Mouse (Mus musculus): ENCODE results near the gene Slc24a4.

The Slc24a4 gene

DNA sequence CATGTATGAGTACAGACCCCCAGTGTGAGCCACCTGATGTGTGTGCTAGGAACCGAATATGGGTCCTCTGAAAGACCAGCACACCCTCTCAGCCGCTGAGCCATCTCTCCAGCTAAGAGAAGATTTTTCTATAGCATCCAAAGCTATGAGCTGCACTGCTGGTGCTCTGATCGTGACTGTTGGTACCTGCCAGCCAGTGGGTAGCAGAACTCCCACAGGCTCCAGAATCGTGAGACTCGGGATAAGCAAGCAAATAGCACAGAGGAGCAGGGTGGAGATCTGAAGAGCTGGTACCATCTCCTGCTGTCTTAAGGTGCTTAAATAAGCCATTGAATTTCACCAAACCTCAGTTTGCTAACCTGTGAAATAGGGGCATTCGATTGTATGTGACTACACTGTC is 119.6 kb downstream of the Slc24a4 start:
- in situ Hi-C loops (cut with MboI, MseI): no loop called here

DNA sequence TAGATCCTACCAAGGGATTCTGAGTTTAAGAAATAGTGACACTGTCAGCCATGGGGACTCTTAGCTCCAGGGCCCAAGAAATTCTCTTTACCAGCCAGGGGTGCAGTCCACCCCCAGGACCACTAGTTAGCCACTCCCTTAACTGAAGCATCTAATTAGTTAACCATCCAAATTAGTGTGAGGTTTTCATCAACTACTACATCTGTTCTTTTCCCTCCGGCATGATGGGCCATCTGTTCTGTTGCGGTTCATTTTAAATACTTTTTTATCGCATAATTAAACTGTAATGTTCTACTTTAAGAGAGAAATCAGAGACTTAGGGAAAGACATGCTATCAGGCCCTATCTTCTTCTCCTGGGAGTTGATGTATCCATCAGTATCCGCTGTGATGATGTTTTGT is 121.8 kb downstream of the Slc24a4 start:
- in situ Hi-C loops (cut with MboI, MseI): no loop called here

DNA sequence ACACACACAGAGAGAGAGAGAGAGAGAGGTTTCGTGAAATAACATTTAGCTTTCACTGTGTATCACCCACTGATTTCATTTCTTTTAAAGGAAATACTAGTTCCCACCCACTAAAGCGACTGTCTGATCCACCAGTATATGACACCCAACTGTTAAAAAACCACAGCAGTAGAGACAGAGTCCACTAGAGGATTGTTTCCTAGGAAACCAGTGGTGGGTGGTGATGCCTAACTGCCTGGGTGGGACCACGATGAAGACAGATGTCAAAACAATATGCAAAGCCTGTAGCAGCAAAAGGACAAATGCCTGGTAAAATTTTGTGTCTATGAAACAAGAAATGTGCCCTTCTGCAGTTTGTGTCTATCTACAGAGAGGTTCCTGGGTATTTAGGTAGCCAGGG is 122.5 kb downstream of the Slc24a4 start:
- in situ Hi-C loops (cut with MboI, MseI): no loop called here

DNA sequence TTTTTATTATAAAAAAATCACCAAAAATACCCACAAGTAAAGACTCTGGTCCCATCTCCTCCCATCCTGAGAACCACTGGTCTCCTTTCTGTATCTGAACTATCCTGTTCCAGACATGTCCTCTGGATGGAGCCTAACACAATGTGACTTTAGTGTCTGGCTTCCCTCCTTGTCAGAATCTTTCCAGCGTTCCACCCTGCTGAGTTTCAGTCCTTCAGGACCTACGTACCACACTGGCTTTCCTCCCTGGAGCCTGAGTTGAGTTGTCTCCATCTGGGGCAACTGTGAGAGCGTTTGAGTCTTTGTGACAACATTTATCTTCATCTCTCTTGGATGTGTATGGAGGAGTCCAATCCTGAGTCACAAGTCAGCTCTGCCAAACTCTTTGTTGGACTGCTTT is 123.5 kb downstream of the Slc24a4 start:
- in situ Hi-C loops (cut with MboI, MseI): no loop called here

DNA sequence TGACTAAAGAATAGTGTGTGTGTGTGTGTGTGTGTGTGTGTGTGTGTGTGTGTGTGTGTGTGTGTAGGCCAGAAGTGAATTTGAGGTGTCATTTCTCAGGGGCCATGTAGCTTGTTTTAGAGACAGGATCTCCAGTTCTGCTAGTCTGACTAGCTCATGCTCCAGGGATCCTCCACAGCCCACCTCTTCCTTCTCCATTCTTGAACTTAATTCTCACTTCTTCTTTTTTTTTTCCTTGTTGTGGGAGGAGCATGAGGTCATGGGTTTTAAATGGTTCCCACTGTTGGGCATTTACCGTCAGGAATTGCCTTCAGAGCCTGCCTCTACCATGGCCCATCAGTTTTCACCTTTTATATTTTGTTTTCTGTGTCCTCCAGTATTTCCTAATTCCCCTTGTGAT is 124.0 kb downstream of the Slc24a4 start:
- in situ Hi-C loops (cut with MboI, MseI): no loop called here

DNA sequence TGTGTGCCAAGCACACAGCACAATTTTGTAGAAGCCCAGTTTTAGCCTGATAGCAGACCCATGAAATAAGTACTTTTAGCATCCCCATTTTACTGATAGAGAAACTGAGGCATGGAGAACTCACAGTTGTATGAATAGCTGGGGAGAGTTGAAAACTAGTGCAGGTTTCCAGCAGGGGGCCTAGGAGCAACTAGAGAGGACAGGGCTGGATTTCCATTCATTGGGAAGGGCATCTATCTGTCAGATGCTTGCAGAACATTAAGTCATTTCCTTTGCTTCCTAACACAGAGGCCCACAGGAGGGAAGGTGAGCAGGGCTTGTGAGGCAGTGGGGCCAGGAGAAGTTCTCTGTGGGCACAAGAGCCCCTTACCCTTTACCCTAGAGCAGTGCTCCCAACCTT is 126.5 kb downstream of the Slc24a4 start:
- in situ Hi-C loops (cut with MboI, MseI): no loop called here

DNA sequence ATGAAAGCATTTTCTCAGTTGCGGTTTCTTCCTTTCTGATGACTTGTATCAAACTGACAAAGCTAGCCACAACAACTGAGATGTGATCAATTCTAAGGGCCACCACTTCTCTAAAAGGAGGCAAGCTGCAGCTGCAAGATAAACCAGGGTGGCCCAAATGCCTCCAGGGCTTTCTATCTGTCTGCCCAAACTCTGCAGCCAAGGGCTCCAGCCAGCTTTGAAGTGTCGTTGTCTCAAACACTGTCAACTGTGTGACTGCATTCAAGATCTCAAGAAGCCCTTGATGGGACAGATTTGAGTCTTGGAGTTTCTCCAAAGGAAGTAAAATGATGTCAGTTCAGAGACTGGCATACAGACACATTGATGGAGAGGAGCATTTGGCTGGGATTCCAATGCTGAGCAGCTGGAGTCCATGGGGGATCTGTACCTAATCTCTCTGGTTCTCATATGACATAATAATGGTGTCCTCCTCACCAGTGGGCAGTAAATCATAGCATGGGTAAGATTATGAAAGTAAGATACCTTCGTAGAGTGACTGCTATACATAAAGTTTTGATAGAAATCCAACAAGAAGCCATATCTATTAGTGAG is 130.1 kb downstream of the Slc24a4 start:
- in situ Hi-C loops (cut with MboI, MseI): no loop called here

DNA sequence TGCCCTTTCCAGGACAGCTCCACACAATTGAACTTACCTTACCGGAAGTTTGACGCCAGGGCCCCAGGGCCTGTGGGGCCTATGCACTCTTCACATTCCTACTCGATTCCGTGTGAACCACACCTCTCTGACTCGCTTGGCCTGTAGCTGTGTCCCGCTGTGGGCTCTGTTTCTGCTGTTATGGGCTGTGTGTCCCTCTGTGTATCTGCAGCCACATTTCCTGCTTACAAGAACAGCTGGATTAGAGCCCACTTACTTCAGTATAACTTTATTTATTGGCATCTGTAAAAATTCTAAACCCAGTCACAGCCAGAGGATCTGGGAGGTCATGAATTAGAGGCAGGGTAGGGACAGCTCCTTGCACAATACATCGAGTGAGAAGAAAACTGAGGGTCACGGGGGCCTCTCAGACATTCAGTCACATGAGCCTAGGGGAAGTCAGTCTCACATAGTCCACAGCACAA is 133.4 kb downstream of the Slc24a4 start:
- in situ Hi-C loops (cut with MboI, MseI): no loop called here

DNA sequence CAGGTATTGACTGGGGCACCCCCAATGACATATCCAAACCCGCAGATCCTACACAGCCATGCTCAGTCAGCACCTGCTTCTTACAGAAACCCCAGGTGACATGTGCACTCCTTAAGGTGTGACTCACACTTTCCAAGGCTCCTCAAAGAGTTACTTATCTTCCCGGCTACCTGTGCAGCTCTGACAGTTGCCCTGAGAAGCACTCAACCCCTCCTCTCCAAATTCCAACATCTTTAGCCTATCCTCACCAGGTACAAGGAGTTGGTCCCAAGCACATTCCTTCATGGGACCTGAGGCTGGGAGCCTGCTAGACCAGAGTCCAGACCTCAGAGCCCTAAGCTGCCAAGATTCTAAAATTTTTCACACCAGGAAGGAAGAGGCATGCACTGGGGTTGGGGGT is 134.3 kb downstream of the Slc24a4 start:
- in situ Hi-C loops (cut with MboI, MseI): no loop called here

DNA sequence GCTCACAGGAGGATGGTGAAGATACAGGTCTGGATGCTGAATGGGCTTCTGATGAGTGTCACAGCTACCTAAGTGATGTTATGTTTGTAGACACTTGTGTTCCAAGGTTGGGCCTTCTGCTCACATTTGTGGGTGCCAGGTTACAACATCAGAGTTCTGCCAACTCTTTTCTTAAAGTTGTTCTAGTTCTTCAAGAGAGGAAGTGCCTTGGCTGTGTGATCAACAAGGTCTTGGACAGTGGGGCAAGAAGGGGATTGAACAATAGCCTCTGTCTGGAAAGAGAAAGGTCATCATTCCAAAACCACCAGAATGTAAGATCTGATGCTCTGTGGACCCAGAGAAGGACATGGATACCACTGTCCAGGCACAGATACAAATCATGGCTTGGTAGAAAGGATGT is 134.7 kb downstream of the Slc24a4 start:
- in situ Hi-C loops (cut with MboI, MseI): no loop called here

DNA sequence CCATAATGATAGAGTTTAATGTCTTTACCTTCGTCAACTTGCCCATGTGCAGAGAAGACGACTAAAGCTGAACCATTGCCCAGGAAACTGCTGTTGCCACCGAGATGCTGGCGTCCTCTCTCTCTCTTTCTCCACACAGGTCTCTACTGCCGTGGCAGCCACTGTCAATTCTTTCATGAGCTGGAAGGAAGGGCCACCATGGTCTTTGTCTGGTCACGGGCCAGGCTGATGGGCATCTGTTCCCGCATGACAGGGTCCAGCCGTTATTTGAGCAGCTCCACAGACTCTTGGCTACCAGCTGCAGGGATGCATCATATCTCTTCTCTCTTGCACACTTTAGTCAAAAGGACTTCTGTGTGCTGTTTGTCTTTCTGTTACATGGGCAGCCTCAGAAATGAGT is 137.9 kb downstream of the Slc24a4 start:
- in situ Hi-C loops (cut with MboI, MseI): no loop called here

DNA sequence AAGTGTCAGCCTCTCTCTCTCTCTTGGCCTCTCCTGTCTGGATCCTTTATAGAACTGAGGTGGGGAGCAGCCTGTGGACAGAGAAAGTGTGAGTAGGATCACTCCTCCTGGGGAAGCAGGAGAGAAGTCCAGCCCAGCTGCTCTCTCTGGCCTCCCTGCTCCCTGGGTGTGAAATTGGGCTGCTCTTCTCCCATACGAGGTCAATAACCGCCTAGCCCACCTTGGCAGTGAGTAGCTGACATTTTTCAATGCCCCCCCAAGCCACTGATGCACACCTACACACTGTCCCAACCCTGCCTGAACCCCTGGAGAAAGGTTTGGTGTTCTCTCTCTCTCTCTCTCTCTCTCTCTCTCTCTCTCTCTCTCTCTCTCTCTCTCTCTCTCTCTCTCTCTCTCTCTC is 140.6 kb downstream of the Slc24a4 start:
- in situ Hi-C loops (cut with MboI, MseI): no loop called here

DNA sequence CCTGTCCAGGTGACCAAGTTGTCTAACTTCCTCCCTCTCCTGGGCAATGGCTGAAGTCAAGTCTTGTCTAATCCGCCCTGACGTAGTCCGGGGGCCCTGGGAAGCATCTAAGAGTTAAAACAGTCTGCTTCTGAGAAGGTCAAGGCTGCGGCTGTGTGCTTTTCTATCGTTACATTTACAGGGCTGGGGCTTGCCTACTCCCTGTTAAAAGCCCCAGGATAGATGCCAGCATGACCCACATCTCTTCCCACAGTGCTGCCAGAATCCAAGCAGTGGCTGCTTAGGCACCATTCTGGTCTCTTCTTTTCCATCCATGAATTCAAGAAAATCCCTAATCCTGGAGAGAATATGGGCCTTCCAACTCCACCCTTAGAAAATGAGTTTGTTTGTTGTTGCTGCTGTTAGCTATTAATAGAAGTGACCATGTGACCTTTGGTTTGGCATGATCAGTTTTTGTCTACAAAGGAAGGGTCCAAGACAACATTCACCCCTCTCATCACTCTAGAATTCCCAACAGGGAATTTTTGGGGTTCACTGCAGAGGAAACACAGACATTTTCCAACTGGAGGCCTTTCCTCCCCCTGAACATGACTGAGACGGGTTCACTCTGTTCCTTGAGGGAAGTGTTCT is 142.4 kb downstream of the Slc24a4 start:
- in situ Hi-C loops (cut with MboI, MseI): no loop called here

DNA sequence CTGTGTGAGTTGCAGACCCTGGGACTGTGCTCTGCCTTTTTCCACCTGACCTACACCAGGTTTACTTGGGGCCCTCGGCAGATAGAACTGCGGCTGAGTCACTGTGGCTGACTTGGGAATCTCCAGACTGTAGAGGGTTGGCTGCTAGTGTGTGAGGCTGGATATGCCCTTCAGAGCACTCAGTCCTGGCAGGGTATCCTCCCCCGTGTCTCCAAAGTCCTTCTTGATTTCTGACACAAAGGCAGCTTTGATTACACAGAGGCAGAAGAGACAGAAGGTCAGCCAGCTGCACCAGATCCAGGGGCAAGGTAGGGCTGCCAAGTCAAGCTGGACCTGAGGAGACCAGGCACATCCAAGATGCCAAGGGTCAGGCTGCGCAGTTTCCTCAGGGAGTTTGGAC is 142.9 kb downstream of the Slc24a4 start:
- in situ Hi-C loops (cut with MboI, MseI): no loop called here

DNA sequence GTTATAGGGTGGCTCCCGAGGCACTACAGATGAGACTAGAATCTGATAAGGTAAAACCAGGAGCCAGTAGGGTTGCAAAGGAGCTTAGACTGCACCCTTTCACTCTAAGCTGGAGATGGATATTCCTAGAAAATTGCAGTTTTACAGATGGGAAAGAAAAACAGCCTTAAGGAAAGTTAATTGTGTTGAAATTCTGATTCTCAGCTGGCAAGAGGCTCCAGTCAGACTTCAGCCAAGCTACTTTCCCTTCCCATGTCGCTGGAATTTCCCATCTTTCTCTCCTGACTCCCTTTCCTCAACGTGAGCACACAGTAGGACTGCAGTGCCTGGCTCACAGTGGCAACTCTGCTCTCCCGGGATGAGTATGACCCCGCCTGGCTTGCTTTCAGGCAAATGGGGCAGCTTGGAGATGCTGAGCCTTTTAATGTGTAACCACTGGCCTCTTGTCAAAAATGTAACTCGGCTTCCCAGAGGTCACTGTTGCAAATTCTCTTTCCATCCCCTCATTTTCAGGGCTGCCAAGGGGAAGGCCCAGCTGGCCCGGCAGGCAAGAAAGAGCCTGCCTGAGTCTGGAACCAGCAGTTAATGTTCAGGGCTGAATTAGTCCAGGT is 147.4 kb downstream of the Slc24a4 start:
- in situ Hi-C loops (cut with MboI, MseI): no loop called here

DNA sequence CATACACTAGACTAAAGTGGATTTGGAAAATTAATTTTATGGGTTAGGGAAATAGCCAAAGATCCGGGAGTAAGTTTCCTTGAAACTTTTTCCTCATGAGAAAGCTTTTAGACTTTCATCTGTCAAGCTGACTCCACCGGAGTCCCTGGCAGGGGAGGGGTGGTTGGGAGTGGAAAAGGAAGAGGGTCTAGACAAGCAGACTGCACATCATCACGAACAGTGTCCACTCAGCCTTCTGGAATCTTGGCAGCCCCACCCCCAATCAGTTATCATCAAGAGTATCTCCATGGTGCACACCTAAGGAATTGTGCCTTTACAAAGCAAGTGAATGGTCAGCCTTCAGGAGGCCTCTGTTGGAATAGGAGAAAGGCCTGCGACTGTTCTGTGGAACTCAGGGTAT is 151.8 kb downstream of the Slc24a4 start:
- in situ Hi-C loops (cut with MboI, MseI): loop anchor here (10.0 kb wide), 1 partner anchor 1045 kb away; no protein-coding TSS in a partner anchor

DNA sequence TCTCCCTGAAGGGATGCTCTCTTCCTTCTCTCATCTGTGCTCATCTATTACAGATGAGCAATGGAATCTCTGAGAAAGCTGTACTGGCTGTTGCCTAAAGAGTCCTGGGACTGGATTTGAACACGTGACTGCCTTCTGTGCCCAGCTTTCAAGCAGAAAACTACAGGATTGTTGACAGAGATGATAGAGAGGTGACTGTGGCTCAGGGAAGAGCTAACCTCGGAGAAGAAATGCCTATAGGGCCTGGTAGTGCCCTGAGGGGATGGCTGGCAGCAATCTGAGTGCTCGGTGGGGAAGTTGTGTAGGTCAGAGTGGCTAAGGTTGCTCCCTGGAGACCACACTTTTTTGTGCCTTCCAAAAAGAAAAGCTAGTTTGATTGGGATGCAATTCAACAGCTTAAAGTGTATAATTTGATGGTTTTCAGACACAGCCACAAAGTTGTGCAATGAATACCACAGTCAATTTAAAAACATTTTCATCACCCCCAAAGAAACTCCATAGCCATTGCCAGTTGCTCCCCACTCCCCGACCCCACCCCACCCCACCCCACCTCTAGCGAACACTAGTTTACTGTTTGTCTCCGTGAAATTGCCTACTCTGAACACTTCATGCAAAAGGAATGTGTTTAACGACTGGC is 152.5 kb downstream of the Slc24a4 start:
- in situ Hi-C loops (cut with MboI, MseI): loop anchor here (10.0 kb wide), 1 partner anchor 1044 kb away; no protein-coding TSS in a partner anchor

DNA sequence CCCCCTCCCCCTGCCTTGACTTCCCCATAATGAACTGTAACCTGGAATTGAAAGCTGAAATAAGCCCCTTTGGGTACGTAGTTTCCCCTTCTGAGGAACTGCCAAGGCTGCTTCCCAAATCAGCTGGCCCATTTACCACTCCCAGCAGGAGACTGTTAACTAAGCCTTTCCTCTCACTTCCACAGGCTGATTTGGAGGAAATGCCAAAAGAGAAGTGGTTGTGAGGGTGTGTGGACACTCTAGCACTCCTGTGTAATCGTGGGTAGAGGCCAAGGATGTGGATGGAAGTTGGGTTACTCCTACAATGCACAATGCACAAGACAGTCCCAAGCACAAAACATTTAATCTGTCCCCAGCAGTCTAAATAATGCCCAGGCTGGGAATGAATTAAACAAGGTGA is 153.6 kb downstream of the Slc24a4 start:
- in situ Hi-C loops (cut with MboI, MseI): loop anchor here (10.0 kb wide), 1 partner anchor 1043 kb away; no protein-coding TSS in a partner anchor

DNA sequence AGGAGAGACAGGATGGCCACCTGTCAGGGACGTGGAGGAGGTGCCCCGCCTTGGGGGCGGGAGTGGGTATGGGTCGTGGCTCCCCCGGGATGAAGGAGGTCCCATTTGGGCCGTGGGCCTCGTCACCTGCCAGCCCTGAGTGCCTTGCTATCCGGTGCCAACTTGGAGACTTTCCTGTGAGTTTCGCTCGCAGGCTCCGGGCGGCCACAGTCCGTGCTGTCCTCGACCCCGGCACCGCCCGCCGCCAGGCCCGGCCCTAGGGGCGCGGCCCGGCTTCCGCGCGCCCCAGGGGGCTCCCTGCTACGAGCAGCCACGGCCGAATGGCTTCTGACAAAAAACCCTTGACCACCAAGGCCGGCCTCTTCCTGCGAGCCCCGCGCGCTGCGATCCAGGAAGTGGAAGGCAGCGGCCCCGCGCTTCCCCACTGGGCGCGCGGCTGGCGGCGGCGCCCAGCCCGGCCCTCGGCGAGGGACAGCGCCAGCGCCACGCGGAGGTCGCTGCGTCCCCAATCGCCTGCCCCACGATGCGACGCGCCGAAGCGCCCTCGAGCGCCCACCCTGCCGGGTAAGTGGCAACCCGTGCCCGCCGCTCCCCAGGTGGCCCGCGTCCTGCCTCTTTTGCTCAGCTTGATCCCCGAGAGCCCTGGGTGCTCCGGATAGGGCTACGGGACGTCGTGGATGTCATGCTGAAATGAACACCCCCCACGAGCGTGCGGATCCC is 154.4 kb downstream of the Slc24a4 start, which contains the start of gene Rin3:
Gene Rin3, plus strand, starts transcription at position 286 of the 720 bp plus-strand sequence.
- in situ Hi-C loops (cut with MboI, MseI): loop anchor here (10.0 kb wide), 1 partner anchor 1042 kb away; no protein-coding TSS in a partner anchor

DNA sequence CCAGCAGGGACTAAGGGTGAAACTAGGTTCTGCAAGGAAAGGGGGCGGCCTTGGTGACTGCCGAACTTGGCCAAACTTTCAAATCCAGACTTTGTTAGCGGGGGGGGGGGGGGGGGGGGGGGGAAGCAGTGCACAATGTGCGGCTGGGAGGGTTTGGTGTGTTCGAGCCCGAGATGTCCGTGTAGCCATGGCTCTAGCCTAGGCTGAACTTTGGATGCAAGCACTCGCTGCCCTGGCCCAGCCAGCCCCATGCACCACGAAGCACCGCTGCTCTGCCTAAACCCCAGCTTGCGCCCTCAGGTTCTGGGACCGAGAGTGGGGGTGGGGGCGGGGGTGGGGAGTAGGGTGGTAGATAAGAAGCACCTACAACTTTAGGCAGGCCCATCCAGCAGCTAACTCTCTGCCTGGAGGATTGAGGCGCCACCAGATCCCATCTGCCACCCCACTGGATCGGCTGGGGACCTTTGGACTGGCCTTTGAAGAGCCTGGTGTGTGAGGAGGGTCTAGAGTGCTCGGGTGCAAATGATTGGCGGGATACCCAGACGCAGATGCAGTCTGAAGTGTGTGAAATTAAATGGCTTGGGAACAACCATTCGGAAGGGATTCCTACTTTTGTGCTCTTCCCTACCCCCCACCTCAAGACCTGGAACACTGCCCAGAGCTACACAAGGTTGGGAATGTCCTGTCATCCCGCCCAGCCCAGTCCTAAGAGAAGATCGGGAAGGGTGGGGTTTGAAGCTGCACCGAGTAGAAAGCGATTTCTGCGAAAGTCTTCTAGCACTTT is 155.1 kb downstream of the Slc24a4 start:
- in situ Hi-C loops (cut with MboI, MseI): loop anchor here (10.0 kb wide), 1 partner anchor 1041 kb away; no protein-coding TSS in a partner anchor

DNA sequence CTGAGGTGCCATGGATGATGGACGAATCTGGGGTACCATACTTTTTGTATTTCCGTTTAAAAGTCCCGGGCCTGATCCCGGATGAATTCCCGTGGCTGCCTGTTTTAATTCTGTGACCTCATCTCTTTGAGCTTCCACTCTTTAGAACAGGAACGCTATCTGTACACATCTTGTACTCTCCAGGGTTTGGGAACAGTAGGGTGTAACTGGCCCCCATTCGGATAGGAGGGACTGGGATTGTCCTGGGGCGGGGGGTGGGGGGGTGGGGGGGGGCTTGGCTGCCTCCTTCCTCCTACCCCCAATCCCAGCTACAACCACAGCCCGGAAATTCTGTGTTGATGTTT is 155.7 kb downstream of the Slc24a4 start:
- in situ Hi-C loops (cut with MboI, MseI): loop anchor here (10.0 kb wide), 1 partner anchor 1041 kb away; no protein-coding TSS in a partner anchor
